Mouse (Mus musculus) liver, adult 2 months (tissue): Measurements from ENCODE around the gene Dirc2.

ENCODE experiments used
- CTCF ChIP-seq: fragments of 200-500 bp; IDR thresholded peaks from 2 replicates; pipeline ENCODE4 v1.5.1; 2011; ENCODE audit warnings: low read depth, low read length, control low read depth
- POLR2A ChIP-seq: fragments of 200-500 bp; IDR thresholded peaks from 2 replicates; pipeline ENCODE4 v1.6.1; 2011; ENCODE audit warnings: low read length, control low read depth; ENCODE audit not compliant: insufficient read depth; ENCODE audit errors: extremely low read depth

DNA sequence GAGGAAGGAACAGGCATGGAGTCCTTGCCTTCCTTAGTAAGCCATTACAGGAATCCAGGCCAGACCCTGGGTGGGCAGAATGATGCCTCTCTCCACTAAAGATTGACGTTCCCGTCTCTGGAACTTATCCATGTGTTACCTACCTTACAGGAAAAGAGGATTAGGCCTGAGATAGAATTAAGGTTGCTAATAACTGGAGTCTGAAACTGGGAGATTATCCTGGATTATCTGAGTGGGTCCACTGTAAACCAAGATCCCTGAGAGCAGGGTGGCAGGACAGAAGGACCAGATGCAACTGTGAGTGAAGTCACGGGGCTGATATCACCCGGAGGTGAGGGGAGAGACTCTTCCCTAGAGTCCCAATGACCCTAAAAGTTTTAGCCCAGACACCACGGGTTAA is 51.4 kb downstream of the Dirc2 start:
- TF ChIP-seq POLR2A (no peak), CTCF (no peak)
